Mouse (Mus musculus): ENCODE measurements around the gene Slc44a5.

Gene Slc44a5

DNA sequence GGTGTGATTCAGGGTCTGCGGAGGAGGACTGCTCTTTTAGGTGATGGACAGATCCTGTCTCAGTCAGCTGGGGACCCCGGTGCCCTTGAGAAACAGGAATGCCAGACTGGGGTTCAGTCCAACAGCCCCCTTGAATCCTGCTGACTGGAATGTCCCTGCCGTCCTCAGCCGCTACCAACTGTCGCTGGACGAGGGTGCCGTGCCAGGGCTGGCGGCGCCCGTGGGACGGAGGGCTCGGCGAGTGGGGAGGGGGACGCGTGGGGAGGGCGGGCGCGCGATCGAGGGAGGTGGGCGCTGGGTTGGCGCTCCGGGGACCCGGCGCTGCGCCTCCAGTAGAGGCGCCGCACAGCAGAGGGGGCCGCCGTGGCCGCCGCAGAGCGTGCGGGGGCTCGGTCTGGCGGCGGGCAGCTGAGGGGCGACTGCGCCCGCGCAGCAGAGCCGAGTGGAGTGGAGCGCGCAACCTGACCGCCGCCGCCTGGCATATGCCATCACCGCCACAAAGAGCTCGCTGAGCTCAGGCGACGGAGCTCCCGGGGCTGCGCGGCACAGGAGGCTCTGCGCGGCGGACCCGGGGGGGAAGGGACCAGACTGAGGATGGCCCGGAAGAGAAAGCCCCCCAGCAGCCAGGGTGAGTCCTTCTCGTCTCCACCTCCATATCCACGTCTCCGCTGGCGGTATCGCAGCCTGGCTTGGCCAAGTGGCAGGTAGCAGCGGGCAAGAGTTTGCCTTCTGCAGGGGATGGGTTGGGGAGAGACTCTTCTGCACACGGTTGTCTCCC lies at the start of gene Slc44a5:
Slc44a5 (plus strand) TSS at position 266 of the 778 bp plus-strand sequence.
- DNase-seq: peak; percentile 60

DNA sequence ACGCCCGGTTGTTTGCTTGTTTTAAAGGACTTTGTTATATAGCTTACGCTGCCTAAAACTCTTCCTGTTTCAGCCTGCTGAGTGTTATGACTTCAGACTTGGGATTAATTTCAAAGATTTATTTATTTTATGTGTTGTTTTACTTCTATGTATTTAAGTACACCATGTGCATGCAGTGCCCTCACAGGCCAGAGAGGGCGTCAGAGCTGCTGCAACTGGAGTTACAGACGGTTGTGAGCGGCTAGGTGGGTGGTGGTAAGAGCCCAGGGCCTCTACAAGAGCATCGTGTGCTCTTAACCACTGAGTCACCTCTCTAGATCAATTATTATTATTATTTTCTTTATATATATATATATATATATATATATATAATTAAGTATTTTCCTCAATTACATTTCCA lies 46.9 kb upstream of the Slc44a5 start:
- no peak for DNase-seq

DNA sequence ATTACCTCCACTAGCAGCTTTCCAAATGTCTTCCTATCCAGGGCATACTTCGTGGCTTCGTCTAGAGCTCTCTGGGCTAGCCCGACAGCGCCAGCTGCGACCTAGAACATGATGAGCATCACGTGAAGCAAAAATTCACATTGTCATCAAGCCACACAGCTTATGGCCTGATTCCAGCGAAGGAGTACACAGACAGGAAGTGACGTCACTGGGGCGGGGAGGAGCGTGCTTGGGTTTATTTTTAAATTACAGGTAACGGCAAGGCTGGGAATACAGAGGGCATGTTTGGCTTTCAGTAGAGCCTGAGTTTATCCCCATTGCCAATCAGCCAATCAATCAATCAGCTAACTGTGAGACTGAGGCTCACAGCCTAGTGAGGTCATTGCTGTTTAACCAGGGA lies 43.7 kb upstream of the Slc44a5 start:
- no peak for DNase-seq

DNA sequence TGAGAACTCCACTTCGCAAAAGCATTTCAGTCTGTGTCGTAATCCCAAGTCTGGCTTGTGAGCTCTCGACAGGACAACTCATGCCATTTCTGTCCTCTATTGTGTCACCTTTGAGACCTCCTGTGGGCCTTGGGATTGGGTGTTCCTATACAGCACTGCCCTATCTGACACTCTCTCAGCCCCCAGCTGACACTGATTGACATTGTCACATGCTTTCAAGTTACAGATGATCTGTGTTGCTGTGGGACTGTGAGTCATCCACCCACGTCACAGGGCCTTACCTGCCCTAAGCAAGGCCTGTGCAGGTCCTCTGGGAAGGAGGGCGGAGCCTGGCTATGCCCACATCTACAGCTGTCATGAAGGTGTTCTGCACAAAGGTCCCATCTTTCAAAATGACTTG lies 40.8 kb upstream of the Slc44a5 start:
- no peak for DNase-seq

- no peak for DNase-seq
Measured at GRCm38 (mm10) chr3:153935878-153936277, 37.4 kb upstream of the Slc44a5 start.

GRCm38 (mm10) chr3:153937116-153937810 lies 36.0 kb upstream of the Slc44a5 start:
- no peak for DNase-seq

DNA sequence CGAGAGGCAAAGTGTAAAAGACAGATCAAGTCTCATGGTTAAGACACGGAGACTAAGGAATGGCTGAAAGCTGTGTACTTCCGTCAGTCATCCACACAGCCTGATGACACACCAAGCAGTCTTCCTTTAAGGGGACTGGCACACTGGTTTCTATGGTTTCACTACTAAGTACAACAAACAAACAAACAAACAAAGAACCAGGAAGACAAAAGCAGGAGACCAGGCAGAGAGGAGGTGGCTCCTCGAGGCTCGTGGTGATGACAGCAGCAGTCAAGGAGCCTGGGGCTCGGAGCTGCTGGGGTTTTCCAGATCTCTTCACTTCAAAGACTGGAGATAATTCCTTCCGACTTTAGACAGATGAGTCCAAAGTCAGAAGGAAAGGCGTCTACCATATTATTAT lies 33.2 kb upstream of the Slc44a5 start:
- no peak for DNase-seq

DNA sequence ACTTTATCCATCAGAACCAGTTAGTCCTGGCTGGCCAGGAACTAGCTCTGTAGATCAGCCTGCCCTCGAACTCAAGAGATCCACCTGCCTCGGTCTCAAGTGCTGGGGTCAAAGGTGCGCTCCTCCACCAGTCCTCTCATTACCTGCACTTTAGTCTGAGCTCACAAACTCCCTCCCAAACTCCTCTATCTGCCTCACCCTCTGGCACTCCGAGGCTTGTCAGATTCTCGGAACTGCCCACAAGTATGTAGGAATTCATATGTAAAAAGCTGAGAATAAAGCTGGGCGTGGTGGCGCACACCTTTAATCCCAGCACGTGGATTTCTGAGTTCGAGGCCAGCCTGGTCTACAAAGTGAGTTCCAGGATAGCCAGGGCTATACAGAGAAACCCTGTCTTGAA lies 32.8 kb upstream of the Slc44a5 start:
- no peak for DNase-seq

DNA sequence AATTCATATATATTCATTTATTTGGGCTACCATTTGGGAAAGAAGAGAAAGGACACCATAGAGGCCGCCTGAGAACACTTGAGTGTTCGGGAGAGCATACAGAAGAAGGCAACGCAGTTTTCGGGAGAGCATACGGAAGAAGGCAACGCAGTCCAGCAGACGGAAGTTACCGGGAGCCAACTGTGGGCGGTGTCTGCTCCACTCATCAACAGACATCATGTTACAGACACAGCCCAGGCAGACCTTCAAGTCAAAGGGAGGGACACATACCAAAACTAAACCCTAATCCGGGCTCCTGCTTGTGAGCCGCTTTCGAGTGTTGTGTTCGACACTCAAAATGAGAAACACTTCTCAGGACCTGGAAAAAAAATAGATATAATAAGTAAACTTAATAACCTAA lies 31.6 kb upstream of the Slc44a5 start:
- DNase-seq: no peak

GRCm38 (mm10) chr3:153943003-153943640 lies 30.1 kb upstream of the Slc44a5 start:
- no peak for DNase-seq

DNA sequence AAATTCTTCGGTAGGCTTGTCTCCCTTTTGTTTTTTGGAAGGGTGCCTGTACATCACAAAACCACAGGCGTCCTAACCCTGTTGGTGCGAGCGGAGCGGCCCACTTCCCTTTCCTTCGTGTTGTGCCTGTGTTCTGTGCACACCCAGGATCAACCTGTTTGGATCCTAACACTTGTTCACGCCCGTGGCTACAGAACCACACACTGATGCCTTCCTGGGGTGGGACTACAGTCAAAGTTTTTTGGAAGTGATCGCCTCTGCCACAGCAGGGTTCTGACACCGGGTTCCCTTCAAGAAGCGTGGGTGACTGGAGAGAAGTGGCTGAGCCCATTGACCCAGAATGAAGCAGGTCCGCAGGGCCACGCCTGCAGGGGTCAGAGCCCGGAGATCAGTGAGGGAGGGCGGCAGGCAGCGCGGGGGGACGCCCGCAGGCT lies 29.3 kb upstream of the Slc44a5 start:
- DNase-seq: no peak

- peak; percentile 88 for DNase-seq
Measured at GRCm38 (mm10) chr3:153944335-153944990, 28.8 kb upstream of the Slc44a5 start, which contains the start of gene Acadm. Acadm (minus strand) TSS chr3:153944632.

DNA sequence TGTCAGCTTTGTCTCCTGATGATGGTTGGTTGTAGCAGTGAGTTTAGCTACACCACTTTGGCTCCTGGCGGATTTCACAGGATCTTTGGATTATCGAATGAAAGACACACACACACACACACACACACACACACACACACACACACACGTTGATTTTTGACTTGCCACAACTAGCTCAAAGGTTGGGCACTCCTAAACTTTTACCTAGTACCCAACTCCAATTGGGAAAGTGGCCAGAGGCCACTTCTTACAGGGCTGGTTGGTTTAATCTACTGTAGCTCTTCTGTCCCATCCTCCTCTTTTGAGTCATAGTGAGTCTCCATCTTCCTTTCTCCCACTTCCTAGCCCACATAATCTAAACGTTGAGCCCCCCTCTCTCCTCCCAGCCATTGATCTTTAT lies 26.0 kb upstream of the Slc44a5 start:
- no peak for DNase-seq

DNA sequence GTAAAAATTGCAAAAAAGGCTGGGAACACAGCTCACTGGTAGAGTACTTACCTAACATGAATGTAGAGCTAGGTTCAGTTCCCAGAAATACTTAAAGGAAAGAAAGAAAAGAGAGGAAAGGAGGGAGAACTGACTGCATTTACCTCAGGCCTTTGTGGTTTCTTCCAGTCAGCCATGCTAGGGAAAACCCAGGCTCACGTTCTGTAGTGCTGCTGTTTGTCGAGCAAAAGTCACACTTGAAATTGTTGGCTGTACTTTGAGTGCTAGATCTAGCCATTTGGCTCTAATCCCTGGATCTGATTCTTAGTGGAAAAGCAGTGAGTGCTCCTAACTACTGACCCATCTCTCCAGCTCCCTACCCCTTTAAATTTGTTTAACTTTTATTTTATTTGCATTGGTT lies 25.1 kb upstream of the Slc44a5 start:
- DNase-seq: no peak

DNA sequence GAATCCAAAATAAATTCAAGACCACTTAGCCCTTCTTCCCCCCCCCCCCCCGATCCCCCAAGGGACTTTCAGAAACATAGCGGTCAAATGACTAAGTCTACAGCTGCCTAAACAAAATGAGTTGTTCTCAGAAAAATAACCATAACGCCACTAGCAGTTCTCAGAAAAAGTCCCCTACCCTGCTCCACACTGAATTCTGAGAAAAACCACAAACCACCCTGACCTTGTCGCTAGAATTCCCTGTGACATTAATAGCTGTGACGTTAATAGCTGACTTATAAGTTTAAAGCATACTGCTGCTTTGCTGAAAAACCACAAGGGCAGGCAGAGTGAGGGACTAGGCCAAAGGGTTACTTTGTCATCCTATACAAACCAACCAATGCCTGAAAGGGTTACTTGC lies 15.3 kb upstream of the Slc44a5 start:
- no peak for DNase-seq

GRCm38 (mm10) chr3:153959035-153959730 lies 14.1 kb upstream of the Slc44a5 start:
- DNase-seq: no peak

GRCm38 (mm10) chr3:153959731-153960207 lies 13.5 kb upstream of the Slc44a5 start:
- no peak for DNase-seq

- DNase-seq: no peak
Measured at GRCm38 (mm10) chr3:153960884-153961283, 12.4 kb upstream of the Slc44a5 start.

- no peak for DNase-seq
Measured at GRCm38 (mm10) chr3:153961632-153962389, 11.4 kb upstream of the Slc44a5 start.

GRCm38 (mm10) chr3:153967447-153967846 lies 5.8 kb upstream of the Slc44a5 start:
- no peak for DNase-seq

GRCm38 (mm10) chr3:153968549-153968948 lies 4.7 kb upstream of the Slc44a5 start:
- DNase-seq: peak; percentile 46

DNA sequence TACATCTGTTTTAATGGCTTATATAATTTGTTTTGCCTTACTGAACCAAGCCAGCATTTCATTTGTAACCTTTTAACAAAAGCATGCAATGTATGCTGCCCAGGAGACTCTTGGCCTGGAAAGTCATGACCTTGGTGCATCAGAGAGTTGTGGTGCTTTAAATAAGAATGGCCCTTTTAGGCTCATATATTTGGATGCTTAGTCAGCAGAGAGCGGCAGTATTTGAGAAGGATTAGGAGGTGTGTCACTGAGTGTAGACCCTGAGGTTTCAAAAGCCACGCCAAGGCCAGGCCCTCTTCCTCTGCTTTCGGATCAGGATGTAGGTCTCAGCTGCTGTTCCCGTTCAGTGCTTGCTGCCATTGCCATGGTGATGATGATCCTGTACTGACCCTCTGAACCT lies 3.8 kb upstream of the Slc44a5 start:
- no peak for DNase-seq

Measured in right cerebral cortex, postnatal 4 days (tissue).